Mouse (Mus musculus) small intestine, adult 2 months (tissue): ENCODE measurements around the gene Zfp628.

Source experiments
- CTCF ChIP-seq: fragments of 200-500 bp; IDR thresholded peaks from 2 replicates; pipeline ENCODE4 v1.5.1; 2012; ENCODE audit warnings: low read depth, mild to moderate bottlenecking, control low read depth, inconsistent platforms, low read length, moderate library complexity, mixed read lengths; ENCODE audit not compliant: insufficient replicate concordance, insufficient read length; ENCODE audit errors: extremely low read depth
- POLR2A ChIP-seq: fragments of 200-500 bp; IDR thresholded peaks from 2 replicates; pipeline ENCODE4 v1.6.1; 2012; ENCODE audit warnings: low read depth, mild to moderate bottlenecking, control low read depth, inconsistent platforms, low read length, moderate library complexity

DNA sequence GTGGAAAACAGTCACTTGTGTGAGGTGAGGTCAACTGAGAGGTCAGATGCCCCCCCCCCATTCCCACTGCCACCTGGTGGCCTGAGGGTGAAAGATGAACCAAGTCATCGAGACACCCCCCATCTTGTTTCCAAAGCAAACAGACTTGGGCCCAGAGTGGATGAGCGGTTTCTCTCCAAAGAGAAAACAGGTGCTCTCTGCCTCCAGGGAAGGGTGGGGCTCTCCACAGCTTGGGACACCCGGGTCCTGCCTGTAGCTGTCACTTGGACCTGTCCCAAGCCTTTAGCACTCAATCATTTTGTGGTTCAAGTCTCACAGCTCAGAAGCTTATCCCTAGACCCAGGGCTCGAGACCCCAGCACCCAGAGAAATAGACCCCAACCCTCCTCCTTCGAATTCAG lies 48.5 kb downstream of the Zfp628 start:
- no peak for TF ChIP-seq CTCF
- TF ChIP-seq POLR2A, result no peak
